Mouse (Mus musculus) E14TG2a.4 (cell line): Measurements from ENCODE around the gene Eng.

Experiments used
- CTCF ChIP-seq: conservative IDR thresholded peaks from 2 replicates; pipeline ENCODE4 v1.5.1; 2014; ENCODE audit warnings: low read length
- NANOG ChIP-seq: IDR thresholded peaks from 2 replicates; pipeline ENCODE4 v1.6.1; 2014; ENCODE audit warnings: borderline replicate concordance, low read length, mixed read lengths
- POU5F1 ChIP-seq: IDR thresholded peaks from 2 replicates; pipeline ENCODE4 v1.6.1; 2014; ENCODE audit warnings: low read length, borderline replicate concordance

DNA sequence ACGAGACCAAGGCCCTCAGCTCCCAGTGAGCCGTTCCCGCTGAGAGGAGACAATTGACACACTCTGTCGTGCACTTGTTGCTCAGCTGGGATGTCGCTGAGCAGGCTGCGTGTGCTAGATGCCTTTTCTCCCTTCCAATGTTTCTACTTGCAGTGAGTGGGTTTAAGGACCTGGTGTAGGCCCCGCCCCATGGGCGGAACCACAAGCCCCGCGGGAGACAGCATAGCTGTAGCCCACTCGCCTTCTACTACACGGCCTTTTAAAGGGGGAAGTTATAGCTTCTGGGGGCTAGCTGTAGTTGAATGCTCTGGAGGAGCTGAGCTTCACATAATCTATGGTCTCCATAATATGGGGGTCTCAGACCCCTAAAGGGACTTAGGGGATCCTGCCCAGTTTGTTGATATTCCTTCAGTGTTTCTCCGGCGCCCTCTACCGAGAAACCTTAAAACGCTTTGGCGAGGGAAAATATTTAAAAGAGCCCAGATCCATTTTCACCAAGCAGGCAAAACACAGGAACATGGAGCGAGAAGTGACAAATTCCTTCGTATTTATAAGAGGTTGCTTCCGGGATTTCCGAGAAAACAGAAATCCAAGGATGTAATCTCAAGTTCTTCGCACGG lies 35.7 kb upstream of the Eng start:
- TF ChIP-seq CTCF (peak; percentile 38), POU5F1 (no peak), NANOG (no peak)
